Mouse (Mus musculus) CH12.LX (cell line): ENCODE data around the gene Hspa1l. TPM values are rescaled to one million over a fixed set of nuclear protein-coding genes. Genes with fewer than 3 reads are reported as not detected.

Experiments used
- DNase-seq: peaks from one replicate; pipeline ENCODE4 v3.0.0-alpha.2; 2013; ENCODE audit errors: extremely low read depth
- H3K27ac ChIP-seq: 2 replicates; pipeline ENCODE4 v1.5.1; 2012; ENCODE audit warnings: low read depth, mild to moderate bottlenecking, control low read depth, moderate library complexity; ENCODE audit not compliant: insufficient read depth
- H3K27me3 ChIP-seq: replicated peaks from 2 replicates; pipeline ENCODE3; 2012; ENCODE audit warnings: inconsistent platforms
- H3K36me3 ChIP-seq, 2 experiments: replicated peaks in 1 of 2; 2 replicates each; pipeline versions ENCODE3 to v1.6.1; 2012; ENCODE audit warnings: inconsistent platforms in 1 of 2, low read length in 1 of 2, mild to moderate bottlenecking in 1 of 2, mixed read lengths in 1 of 2, moderate library complexity in 1 of 2; ENCODE audit not compliant: control insufficient read depth in 1 of 2, insufficient read depth in 1 of 2
- H3K4me1 ChIP-seq, 2 experiments: 2 replicates each; pipeline ENCODE4 v1.6.1; 2012; ENCODE audit warnings: inconsistent platforms in 1 of 2, moderate library complexity in 1 of 2; ENCODE audit not compliant: insufficient read depth in 2 of 2, control insufficient read depth in 1 of 2
- H3K4me2 ChIP-seq: 2 replicates; pipeline ENCODE4 v1.6.1; 2012; ENCODE audit warnings: low read depth, mild to moderate bottlenecking, control low read depth; ENCODE audit not compliant: poor library complexity, insufficient read depth, severe bottlenecking
- H3K4me3 ChIP-seq, 3 experiments: fragments of 150-350 bp in 1 of 3; sonication (generic) in 1 of 3; replicated peaks in 1 of 3; 2 replicates each; pipeline versions ENCODE3 to v1.5.1; 2011 to 2012; ENCODE audit warnings: low read depth in 2 of 3, low read length in 2 of 3, mild to moderate bottlenecking in 2 of 3, moderate library complexity in 2 of 3, control low read depth in 1 of 3, improper control_type of control experiment in 1 of 3, inconsistent platforms in 1 of 3, mixed read lengths in 1 of 3; ENCODE audit not compliant: poor library complexity in 1 of 3
- H3K79me2 ChIP-seq: replicated peaks from 2 replicates; pipeline ENCODE4 v1.6.1; 2012; ENCODE audit warnings: mild to moderate bottlenecking, moderate library complexity; ENCODE audit not compliant: control insufficient read depth, poor library complexity, insufficient read depth, severe bottlenecking; ENCODE audit errors: extremely low read depth
- H3K9ac ChIP-seq: 2 replicates; pipeline ENCODE4 v1.6.1; 2012; ENCODE audit warnings: low read depth, mild to moderate bottlenecking, control low read depth, moderate library complexity; ENCODE audit not compliant: insufficient read depth
- H3K9me3 ChIP-seq: replicated peaks from 2 replicates; pipeline ENCODE3; 2012; ENCODE audit warnings: low read length, inconsistent platforms, mixed read lengths
- BHLHE40 ChIP-seq: IDR thresholded peaks from 2 replicates; pipeline ENCODE4 v1.6.1; 2011; ENCODE audit warnings: mild to moderate bottlenecking, low read depth, low read length, improper control_type of control experiment
- CHD1 ChIP-seq: IDR thresholded peaks from 2 replicates; pipeline ENCODE4 v1.6.1; 2012; ENCODE audit warnings: low read depth, low read length, improper control_type of control experiment, inconsistent platforms
- CTCF ChIP-seq, 2 experiments: IDR thresholded peaks in 1 of 2; conservative IDR thresholded peaks in 1 of 2; 2 replicates each; pipeline ENCODE4 v1.5.1; 2011 to 2012; ENCODE audit warnings: low read depth in 2 of 2, low read length in 2 of 2, improper control_type of control experiment in 1 of 2, inconsistent platforms in 1 of 2, mild to moderate bottlenecking in 1 of 2, moderate library complexity in 1 of 2
- ETS1 ChIP-seq: conservative IDR thresholded peaks from 2 replicates; pipeline ENCODE4 v1.6.1; 2012; ENCODE audit warnings: low read depth, mild to moderate bottlenecking, inconsistent platforms, low read length, improper control_type of control experiment, moderate library complexity
- HCFC1 ChIP-seq: IDR thresholded peaks from 2 replicates; pipeline ENCODE4 v1.6.1; 2012; ENCODE audit warnings: low read depth, mild to moderate bottlenecking, inconsistent platforms, low read length, improper control_type of control experiment
- MAFK ChIP-seq: IDR thresholded peaks from 2 replicates; pipeline ENCODE4 v1.6.1; 2011; ENCODE audit warnings: low read length, improper control_type of control experiment; ENCODE audit not compliant: insufficient replicate concordance
- MAZ ChIP-seq: IDR thresholded peaks from 2 replicates; pipeline ENCODE4 v1.6.1; 2012; ENCODE audit warnings: low read depth, mild to moderate bottlenecking, inconsistent platforms, low read length, improper control_type of control experiment, moderate library complexity
- NRF1 ChIP-seq: IDR thresholded peaks from 2 replicates; pipeline ENCODE4 v1.6.1; 2014; ENCODE audit warnings: low read depth, mild to moderate bottlenecking, inconsistent platforms, low read length, improper control_type of control experiment, moderate library complexity
- PAX5 ChIP-seq: IDR thresholded peaks from 2 replicates; pipeline ENCODE4 v1.6.1; 2012; ENCODE audit warnings: low read length, inconsistent platforms, mixed read lengths
- POLR2AphosphoS2 ChIP-seq: IDR thresholded peaks from 2 replicates; pipeline ENCODE4 v1.6.1; 2011; ENCODE audit warnings: low read depth, low read length, improper control_type of control experiment
- RAD21 ChIP-seq: IDR thresholded peaks from 2 replicates; pipeline ENCODE4 v1.6.1; 2011; ENCODE audit warnings: low read depth, mild to moderate bottlenecking, low read length, improper control_type of control experiment, moderate library complexity
- RCOR1 ChIP-seq: conservative IDR thresholded peaks from 2 replicates; pipeline ENCODE4 v1.6.1; 2012; ENCODE audit warnings: low read depth, mild to moderate bottlenecking, inconsistent platforms, low read length, improper control_type of control experiment
- SIN3A ChIP-seq: IDR thresholded peaks from 2 replicates; pipeline ENCODE4 v1.6.1; 2012; ENCODE audit warnings: low read length, improper control_type of control experiment, inconsistent platforms
- SMC3 ChIP-seq: IDR thresholded peaks from 2 replicates; pipeline ENCODE4 v1.6.1; 2011; ENCODE audit warnings: low read depth, low read length, improper control_type of control experiment
- ZKSCAN1 ChIP-seq: IDR thresholded peaks from 2 replicates; pipeline ENCODE4 v1.6.1; 2012; ENCODE audit warnings: low read depth, inconsistent platforms, low read length, improper control_type of control experiment, borderline replicate concordance
- ZMIZ1 ChIP-seq: IDR thresholded peaks from 2 replicates; pipeline ENCODE4 v1.6.1; 2012; ENCODE audit warnings: low read depth, mild to moderate bottlenecking, inconsistent platforms, low read length, improper control_type of control experiment
- dilution Hi-C: fragments of 300-500 bp; cut with MboI; formaldehyde crosslinking; loops from 2 replicates; pipeline ENCODE4 v1.14.3; 2020; ENCODE audit warnings: low sequenced_read_pairs; ENCODE audit not compliant: extremely low pct_unique_long_range_greater_than_20kb, extremely low pct_ligation_motif_present
- in situ Hi-C: fragments of 300-500 bp; cut with MboI; formaldehyde crosslinking; loops from 3 replicates; pipeline ENCODE4 v1.14.3; 2019; ENCODE audit warnings: low sequenced_read_pairs, low pct_ligation_motif_present, low pct_unique_long_range_greater_than_20kb, mixed read lengths
- polyA plus RNA-seq: library from polyadenylated mRNA; unstranded; fragments of >175 nt; gene quantifications from 2 replicates; pipeline ENCODE4 v1.2.1, GENCODE M21; 2012; ENCODE audit warnings: low read depth; ENCODE audit not compliant: insufficient read length
- total RNA-seq, 2 experiments: library from RNA; depleted of rRNA; stranded (reverse); fragments of 300-350 nt in 1 of 2; fragments of >200 nt in 1 of 2; gene quantifications; 2 replicates each; pipeline ENCODE4 v1.2.3; 2012 to 2014

The Hspa1l gene
- total and polyA plus RNA-seq, 3 experiments, result 0.30 to 1.4 TPM; not detected in 1

DNA sequence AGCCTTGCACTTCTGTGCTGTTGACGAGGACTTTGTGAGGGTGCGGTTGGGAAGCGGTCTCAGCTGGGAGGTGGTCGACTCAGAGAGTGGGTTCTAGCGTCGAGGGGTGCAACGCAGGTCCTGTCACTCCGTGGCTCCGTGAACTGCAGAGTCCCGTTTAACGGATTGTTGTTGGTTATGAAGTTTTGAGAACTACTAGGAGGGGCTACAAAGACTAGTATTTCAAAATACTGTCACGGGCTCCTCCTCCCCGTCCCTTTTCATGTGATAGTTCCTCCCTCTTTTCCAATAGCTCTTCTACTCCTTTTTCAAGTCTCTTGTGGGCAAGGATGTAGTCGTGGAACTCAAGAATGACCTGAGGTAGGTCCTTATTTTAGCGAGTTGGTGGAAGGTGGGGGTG is 9.8 kb downstream of the Hspa1l start:
- TF ChIP-seq MAZ, result no peak
- no peak for TF ChIP-seq POLR2AphosphoS2
- no peak for TF ChIP-seq ETS1
- no peak for TF ChIP-seq NRF1
- no peak for TF ChIP-seq BHLHE40
- TF ChIP-seq CHD1, result no peak
- no peak for TF ChIP-seq SMC3
- no peak for TF ChIP-seq ZKSCAN1
- TF ChIP-seq ZMIZ1, result no peak
- no peak for TF ChIP-seq RCOR1
- no peak for TF ChIP-seq RAD21
- TF ChIP-seq PAX5, result no peak
- TF ChIP-seq HCFC1, result no peak
- TF ChIP-seq MAFK, result no peak
- Histone ChIP-seq H3K27me3 (no peaks in the 10 kb centered on the region), H3K79me2 (peaks cover 24% of the 10 kb centered on the region), H3K9ac (peak overlapping the region; percentile 90), H3K4me1 (peaks cover 2 to 24% of the 10 kb centered on the region in 2 experiments; a peak in 3 of 4 replicates), H3K36me3 (peaks cover 21 to 43% of the 10 kb centered on the region in 2 experiments), H3K27ac (peak overlapping the region; percentile 85; the same call in 1 of the 2 replicates), H3K9me3 (peaks cover 2% of the 10 kb centered on the region), H3K4me3 (peak overlapping the region; percentile 87 to 95 (median 91)), H3K4me2 (peak overlapping the region; percentile 92)
- in situ Hi-C loops, result no loop called here
- DNase-seq, result no peak
- dilution Hi-C loops, result no loop called here

DNA sequence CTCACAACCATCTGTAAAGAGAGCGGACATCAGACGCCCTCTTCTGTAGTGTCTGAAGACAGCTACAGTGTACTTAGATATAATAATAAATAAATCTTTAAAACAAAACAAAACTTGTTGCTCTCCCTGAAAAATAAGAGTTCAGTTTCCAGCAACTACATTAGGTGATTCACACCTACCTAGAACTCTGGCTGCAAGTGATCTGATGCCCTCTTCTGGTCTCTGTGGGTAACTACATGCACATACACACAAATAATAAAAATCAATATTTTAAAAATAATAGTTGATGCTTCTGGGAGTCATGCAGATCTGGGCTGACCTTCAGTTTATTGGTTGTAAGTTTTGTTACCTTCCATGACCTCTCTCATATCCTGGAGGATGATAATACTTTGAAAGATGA is 11.7 kb downstream of the Hspa1l start:
- peaks cover 26 to 44% of the 10 kb centered on the region in 2 experiments for H3K36me3 ChIP-seq
- no peaks in the 10 kb centered on the region for H3K9me3 ChIP-seq
- H3K4me1 ChIP-seq, result peaks cover 2 to 24% of the 10 kb centered on the region in 2 experiments; a peak in 3 of 4 replicates
- no peak overlapping the region for H3K9ac ChIP-seq
- dilution Hi-C loops, result no loop called here
- no peak overlapping the region for H3K4me3 ChIP-seq
- TF ChIP-seq RAD21 (peak; percentile 48), CTCF (conservative IDR thresholded peaks at IDR 0.05 in 1 of 2, IDR thresholded peaks at IDR 0.05 in 1 of 2; ENCODE audit: low read depth in 2 of 2, low read length in 2 of 2) (peak; percentile 39 to 63; a peak in 3 of 4 replicates), SIN3A (no peak), SMC3 (peak; percentile 27)
- H3K27me3 ChIP-seq, result no peaks in the 10 kb centered on the region
- in situ Hi-C loops, result no loop called here
- no peak overlapping the region for H3K27ac ChIP-seq
- H3K4me2 ChIP-seq, result no peak overlapping the region
- peaks cover 24% of the 10 kb centered on the region for H3K79me2 ChIP-seq
- no peak for DNase-seq
